Mouse (Mus musculus): ENCODE measurements around the gene Slc17a4. TPM values are rescaled to one million over a fixed set of nuclear protein-coding genes. Genes with fewer than 3 reads are reported as not detected.

Gene Slc17a4
- not detected for total RNA-seq (2021)
- long read RNA-seq, experiment 1: 0 reads
- long read RNA-seq, experiment 2: 0 reads

- DNase-seq: peak; percentile 37 to 44
These were observed at the start of gene Slc17a4 for GRCm38 (mm10) chr13:23914376-23915167. TSS of gene Slc17a4 (minus strand) at chr13:23915009.

- DNase-seq: no peak
These were observed 45.0 kb upstream of the Slc17a4 start for GRCm38 (mm10) chr13:23959776-23960175.

- DNase-seq: peak; percentile 6 to 33
These were observed 36.1 kb upstream of the Slc17a4 start for GRCm38 (mm10) chr13:23950928-23951327.

- peak; percentile 20 to 34 for DNase-seq
These were observed 34.9 kb upstream of the Slc17a4 start for GRCm38 (mm10) chr13:23949484-23950246.

- no peak for DNase-seq
These were observed 31.4 kb upstream of the Slc17a4 start for GRCm38 (mm10) chr13:23946254-23946653.

- no peak for DNase-seq
These were observed 28.1 kb upstream of the Slc17a4 start for GRCm38 (mm10) chr13:23942861-23943260.

GRCm38 (mm10) chr13:23940291-23940690 is 25.5 kb upstream of the Slc17a4 start:
- peak; percentile 41 to 47 for DNase-seq

- no peak for DNase-seq
These were observed 23.9 kb upstream of the Slc17a4 start for GRCm38 (mm10) chr13:23938699-23939098.

- no peak for DNase-seq
These were observed 19.4 kb upstream of the Slc17a4 start, which contains the start of gene Hist1h2aa for GRCm38 (mm10) chr13:23934211-23934520. TSS of gene Hist1h2aa (plus strand) at chr13:23934462.

- no peak for DNase-seq
These were observed 18.8 kb upstream of the Slc17a4 start, which contains the start of gene Hist1h2ba for GRCm38 (mm10) chr13:23933421-23934210. TSS of gene Hist1h2ba (minus strand) at chr13:23934156.

GRCm38 (mm10) chr13:23930904-23931303 is 16.1 kb upstream of the Slc17a4 start:
- no peak for DNase-seq

- DNase-seq: no peak
These were observed 15.7 kb upstream of the Slc17a4 start for GRCm38 (mm10) chr13:23930461-23930860.

- peak in 1 of 2 experiments; percentile 7 for DNase-seq
These were observed 13.8 kb upstream of the Slc17a4 start for GRCm38 (mm10) chr13:23928637-23929036.

- DNase-seq: no peak
These were observed 11.0 kb upstream of the Slc17a4 start for GRCm38 (mm10) chr13:23925792-23926191.

- DNase-seq: no peak
These were observed 2.9 kb upstream of the Slc17a4 start for GRCm38 (mm10) chr13:23917674-23918073.

- no peak for DNase-seq
These were observed 1.3 kb upstream of the Slc17a4 start for GRCm38 (mm10) chr13:23916132-23916531.

GRCm38 (mm10) chr13:23913791-23914306 is 960 bp downstream of the Slc17a4 start:
- peak; percentile 59 to 65 for DNase-seq

GRCm38 (mm10) chr13:23911335-23911734 is 3.5 kb downstream of the Slc17a4 start:
- no peak for DNase-seq

- DNase-seq: no peak
These were observed 4.7 kb downstream of the Slc17a4 start for GRCm38 (mm10) chr13:23910121-23910520.

GRCm38 (mm10) chr13:23906906-23907305 is 7.9 kb downstream of the Slc17a4 start:
- no peak for DNase-seq

- peak; percentile 9 to 30 for DNase-seq
These were observed 16.6 kb downstream of the Slc17a4 start for GRCm38 (mm10) chr13:23898242-23898641.

GRCm38 (mm10) chr13:23893269-23893593 is 21.6 kb downstream of the Slc17a4 start:
- no peak for DNase-seq
